Mouse (Mus musculus): ENCODE measurements around the gene Ctcf.

- no peak for TF ChIP-seq POLR2A (IDR thresholded peaks at IDR 0.05; ENCODE audit: insufficient read depth, low read length)
- TF ChIP-seq CTCF (IDR thresholded peaks at IDR 0.05; ENCODE audit: low read depth, low read length): no peak
Measured at GRCm38 (mm10) chr8:105624401-105624800, 12.0 kb upstream of the Ctcf start.
